Mouse (Mus musculus): ENCODE data around the gene Ugt8a.

Gene Ugt8a

DNA sequence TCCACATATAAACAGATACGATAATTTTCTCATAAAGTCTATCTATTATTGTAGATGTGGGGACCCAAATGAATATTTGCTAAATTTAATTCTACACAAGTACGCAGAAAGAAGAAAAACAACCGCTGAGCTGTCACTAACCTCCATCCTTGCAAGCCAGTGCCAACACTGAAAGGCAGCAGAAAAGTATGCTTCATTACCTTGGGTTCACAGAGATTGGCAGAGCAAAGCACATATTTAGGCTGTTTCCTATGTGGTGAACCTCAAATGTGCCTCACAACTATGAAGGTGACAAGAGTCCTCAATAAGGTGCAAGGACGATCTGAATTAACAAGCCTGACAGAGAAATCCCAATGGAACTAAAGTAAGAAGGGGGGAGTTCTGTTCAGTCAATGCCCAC lies 64.0 kb downstream of the Ugt8a start:
- no peak for DNase-seq (ENCODE audit: extremely low read depth, insufficient read length, low spot score)

DNA sequence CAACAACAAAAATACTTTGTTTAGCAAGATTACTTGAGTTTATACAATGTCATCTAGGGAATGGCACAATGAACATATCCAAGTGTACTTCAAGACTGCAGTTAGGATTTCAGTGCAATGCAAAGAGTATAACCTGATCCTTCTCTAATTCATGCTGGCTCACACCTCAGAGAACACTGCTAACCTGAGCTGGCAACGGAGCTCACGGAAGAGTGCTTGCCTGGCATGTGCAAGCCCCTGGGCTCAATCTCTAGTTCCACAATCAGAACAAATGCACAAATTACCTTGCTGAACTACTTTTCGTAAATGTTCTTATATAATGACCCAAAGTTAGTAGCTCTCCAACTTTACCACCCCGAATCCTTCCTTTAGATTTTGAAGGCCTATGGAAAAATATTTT lies 68.5 kb downstream of the Ugt8a start:
- DNase-seq (ENCODE audit: extremely low read depth, insufficient read length, low spot score): no peak

DNA sequence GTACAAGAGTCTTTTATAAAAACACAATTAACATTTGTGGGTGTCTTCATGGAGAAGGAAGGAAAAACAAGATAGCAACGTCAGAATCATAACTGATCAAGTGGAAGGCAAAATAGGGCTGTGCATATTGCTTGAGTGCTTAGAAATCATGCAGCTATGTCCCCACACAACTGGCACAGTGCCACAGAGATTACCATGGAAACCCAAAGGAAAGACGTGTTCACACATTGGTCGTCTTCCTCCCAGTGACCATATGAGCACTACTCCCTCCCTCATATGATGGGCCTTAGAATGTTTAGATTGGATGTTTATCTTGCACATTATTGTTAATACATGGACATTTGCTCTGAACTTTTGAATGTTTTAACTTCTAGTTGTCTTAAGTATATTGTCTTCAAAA lies 76.8 kb downstream of the Ugt8a start:
- no peak for DNase-seq (ENCODE audit: extremely low read depth, insufficient read length, low spot score)

DNA sequence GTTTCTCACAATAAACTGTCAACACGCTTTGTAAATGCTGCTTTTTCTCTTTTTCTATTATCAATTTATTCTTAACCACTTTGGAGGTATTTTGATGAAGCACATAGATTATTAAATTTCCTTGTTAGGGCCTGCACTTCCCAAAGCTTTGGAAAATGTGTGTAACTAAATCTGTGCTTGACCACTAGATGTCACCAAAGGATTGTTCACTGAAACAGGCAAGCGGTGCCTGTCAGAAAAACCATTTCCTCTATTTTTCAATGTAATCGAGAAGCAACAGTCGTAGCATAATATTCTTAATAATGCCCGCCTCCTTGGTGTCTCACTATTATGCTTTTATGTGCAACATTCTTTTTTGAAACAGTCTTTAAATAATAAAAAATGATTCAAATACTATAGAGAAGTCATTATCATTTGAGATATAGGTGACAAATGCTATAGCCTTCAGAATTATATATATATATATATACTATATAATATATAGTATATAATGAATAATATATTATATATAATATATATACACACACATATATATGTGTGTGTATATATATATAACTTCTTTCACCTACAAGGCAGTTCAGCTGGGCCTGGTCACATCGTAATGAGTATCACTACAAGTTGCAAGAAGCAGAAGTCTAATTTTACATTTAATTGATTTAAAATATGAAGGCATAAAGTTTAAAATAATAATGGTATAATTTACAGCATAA lies 89.1 kb downstream of the Ugt8a start:
- DNase-seq (ENCODE audit: extremely low read depth, insufficient read length, low spot score): no peak

DNA sequence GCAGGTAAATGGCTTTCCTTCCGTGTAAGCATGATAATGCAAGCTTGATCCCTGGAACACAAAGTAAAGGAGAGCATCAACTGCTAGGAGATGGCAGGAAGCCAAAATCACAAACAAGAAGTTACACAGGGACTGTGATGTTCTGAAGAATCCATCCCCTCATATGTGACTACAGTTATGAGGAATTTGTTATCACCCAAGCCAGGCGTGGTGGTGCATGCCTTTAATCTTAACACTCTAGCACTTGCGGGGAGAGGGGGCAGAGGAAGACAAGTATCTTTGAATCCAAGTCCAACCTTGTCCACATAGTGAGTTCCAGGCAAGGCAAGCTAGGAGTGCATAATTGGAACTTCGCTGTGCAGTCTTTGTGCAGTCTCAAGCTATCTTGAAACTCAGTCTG lies 110.4 kb downstream of the Ugt8a start:
- DNase-seq (ENCODE audit: extremely low read depth, insufficient read length, low spot score): no peak

DNA sequence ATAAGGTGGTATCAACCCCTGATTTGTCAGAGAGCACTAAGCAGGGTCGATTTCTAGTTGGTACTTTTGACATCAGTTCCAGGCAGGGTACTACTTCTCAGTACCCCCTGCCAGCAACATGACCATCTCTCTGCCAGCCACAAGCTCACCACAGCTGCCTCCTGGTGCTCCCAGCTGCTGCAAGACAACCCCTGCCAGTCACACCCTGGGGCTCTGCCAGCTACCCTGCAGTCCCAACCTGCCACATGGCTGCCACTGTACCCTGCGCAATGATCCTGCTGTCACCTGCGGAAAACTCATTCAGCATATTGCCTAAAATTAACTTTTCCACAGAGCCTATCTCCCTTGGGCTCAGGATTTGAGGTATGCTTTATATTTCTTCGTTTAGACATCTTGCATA lies 111.2 kb downstream of the Ugt8a start:
- no peak for DNase-seq (ENCODE audit: extremely low read depth, insufficient read length, low spot score)

DNA sequence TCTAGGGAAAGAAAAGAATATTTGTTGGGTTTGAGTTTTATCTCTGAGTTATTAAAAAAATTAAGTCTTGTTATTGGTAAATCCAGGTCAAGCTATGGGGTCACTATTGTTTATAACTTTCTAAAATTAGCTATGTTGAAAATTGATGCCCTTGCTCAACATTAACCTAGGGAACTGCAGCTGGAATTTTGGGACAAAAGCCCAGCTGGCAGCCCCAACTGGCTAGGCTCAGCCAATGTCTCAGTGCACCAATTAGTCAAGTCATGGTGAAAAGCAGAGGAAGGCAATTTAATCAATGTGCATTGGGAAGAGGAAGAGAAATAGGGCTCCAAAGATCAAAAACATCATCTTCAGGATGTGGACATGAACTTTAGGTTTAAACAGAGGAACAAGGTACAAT lies 118.7 kb downstream of the Ugt8a start:
- no peak for DNase-seq (ENCODE audit: extremely low read depth, insufficient read length, low spot score)

All from 3134 (cell line).